Mouse (Mus musculus): ENCODE results near the gene Rufy4.

The Rufy4 gene

GRCm38 (mm10) chr1:74105660-74106059 is 19.7 kb upstream of the Rufy4 start:
- DNase-seq (ENCODE audit: low spot score in 2 of 2): no peak

GRCm38 (mm10) chr1:74106214-74106613 is 19.1 kb upstream of the Rufy4 start:
- DNase-seq (ENCODE audit: low spot score in 2 of 2): no peak

- DNase-seq (ENCODE audit: low spot score in 2 of 2): no peak
Observed at GRCm38 (mm10) chr1:74107931-74108618, 17.3 kb upstream of the Rufy4 start.

- no peak for DNase-seq (ENCODE audit: low spot score in 2 of 2)
Observed at GRCm38 (mm10) chr1:74109670-74110069, 15.7 kb upstream of the Rufy4 start.

GRCm38 (mm10) chr1:74110932-74111695 is 14.2 kb upstream of the Rufy4 start:
- DNase-seq (ENCODE audit: low spot score in 2 of 2): no peak

GRCm38 (mm10) chr1:74111696-74112030 is 13.7 kb upstream of the Rufy4 start:
- no peak for DNase-seq (ENCODE audit: low spot score in 2 of 2)

GRCm38 (mm10) chr1:74113071-74113470 is 12.3 kb upstream of the Rufy4 start:
- DNase-seq (ENCODE audit: low spot score in 2 of 2): no peak

- DNase-seq (ENCODE audit: low spot score in 2 of 2): no peak
Observed at GRCm38 (mm10) chr1:74117876-74118275, 7.5 kb upstream of the Rufy4 start.

- DNase-seq (ENCODE audit: low spot score in 2 of 2): no peak
Observed at GRCm38 (mm10) chr1:74119115-74119514, 6.2 kb upstream of the Rufy4 start.

GRCm38 (mm10) chr1:74121138-74121537 is 4.2 kb upstream of the Rufy4 start:
- no peak for DNase-seq (ENCODE audit: low spot score in 2 of 2)

GRCm38 (mm10) chr1:74121821-74122576 is 3.3 kb upstream of the Rufy4 start:
- peak in 1 of 2 experiments; percentile 43 for DNase-seq (ENCODE audit: low spot score in 2 of 2)

GRCm38 (mm10) chr1:74123215-74123614 is 2.1 kb upstream of the Rufy4 start:
- DNase-seq (ENCODE audit: low spot score in 2 of 2): no peak

GRCm38 (mm10) chr1:74124021-74124981 is 1.0 kb upstream of the Rufy4 start, which contains the start of gene Tns1:
Tns1 (minus strand) TSS chr1:74124449.
- DNase-seq (ENCODE audit: low spot score in 2 of 2): no peak

- DNase-seq (ENCODE audit: low spot score in 2 of 2): no peak
Observed at GRCm38 (mm10) chr1:74130883-74131659, 5.7 kb downstream of the Rufy4 start.

GRCm38 (mm10) chr1:74132011-74132410 is 6.7 kb downstream of the Rufy4 start:
- DNase-seq (ENCODE audit: low spot score in 2 of 2): no peak

GRCm38 (mm10) chr1:74133954-74134353 is 8.6 kb downstream of the Rufy4 start:
- no peak for DNase-seq (ENCODE audit: low spot score in 2 of 2)

GRCm38 (mm10) chr1:74135326-74135950 is 10.1 kb downstream of the Rufy4 start:
- DNase-seq (ENCODE audit: low spot score in 2 of 2): no peak

- no peak for DNase-seq (ENCODE audit: low spot score in 2 of 2)
Observed at GRCm38 (mm10) chr1:74139415-74139814, 14.1 kb downstream of the Rufy4 start.

- no peak for DNase-seq (ENCODE audit: low spot score in 2 of 2)
Observed at GRCm38 (mm10) chr1:74141781-74142180, 16.4 kb downstream of the Rufy4 start.
